Mouse (Mus musculus) B cell, adult 2 months (primary cell): ENCODE results near the gene Ralgds.

Experiments
- DNase-seq, 2 experiments: peaks; one replicate each; pipeline ENCODE4 v3.0.0; 2022

Gene Ralgds

DNA sequence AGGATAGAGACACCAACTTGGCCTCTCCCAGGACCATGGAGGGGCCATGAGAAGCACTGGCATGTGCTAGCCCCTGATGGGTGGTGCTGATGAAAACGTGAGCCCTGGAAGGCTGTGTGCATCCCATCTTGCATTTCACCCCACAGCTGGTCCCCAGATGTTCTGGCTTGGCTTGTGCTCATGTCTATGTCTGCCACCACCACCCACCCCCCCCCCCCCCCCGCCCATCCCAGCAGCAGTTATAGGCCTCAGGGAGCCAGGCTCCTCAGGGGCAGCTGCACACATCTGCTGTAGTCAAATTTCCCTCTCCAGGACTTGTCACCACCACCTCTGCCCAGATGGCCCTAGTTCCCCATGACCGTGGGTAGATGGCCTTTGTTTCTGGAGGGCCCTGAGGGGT lies 57.0 kb downstream of the Ralgds start:
- DNase-seq, result no peak

DNA sequence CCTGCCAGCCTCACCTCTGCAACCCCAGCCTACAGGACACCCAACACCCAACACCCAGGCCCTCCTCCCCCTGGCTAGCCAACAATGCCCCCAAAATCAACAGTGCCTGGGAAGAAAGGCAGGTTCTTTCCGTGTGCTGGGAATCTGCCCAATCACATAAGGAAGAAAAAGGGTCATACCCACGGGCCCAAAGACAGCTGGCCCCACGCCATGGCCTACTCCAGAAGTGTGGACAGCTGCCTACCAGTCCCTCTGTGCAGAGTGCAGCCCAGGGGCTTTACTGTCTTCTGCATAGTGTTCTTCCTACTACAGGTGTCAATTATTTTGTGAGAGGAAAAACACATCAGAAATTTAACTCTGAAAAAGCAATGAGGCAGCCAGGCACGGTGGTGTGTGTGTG lies 62.4 kb downstream of the Ralgds start:
- DNase-seq, result no peak

- DNase-seq, result no peak
Measured at GRCm38 (mm10) chr2:28576815-28577214, 63.9 kb downstream of the Ralgds start.

GRCm38 (mm10) chr2:28578003-28578402 lies 65.1 kb downstream of the Ralgds start:
- DNase-seq, result peak; percentile 68 to 70

DNA sequence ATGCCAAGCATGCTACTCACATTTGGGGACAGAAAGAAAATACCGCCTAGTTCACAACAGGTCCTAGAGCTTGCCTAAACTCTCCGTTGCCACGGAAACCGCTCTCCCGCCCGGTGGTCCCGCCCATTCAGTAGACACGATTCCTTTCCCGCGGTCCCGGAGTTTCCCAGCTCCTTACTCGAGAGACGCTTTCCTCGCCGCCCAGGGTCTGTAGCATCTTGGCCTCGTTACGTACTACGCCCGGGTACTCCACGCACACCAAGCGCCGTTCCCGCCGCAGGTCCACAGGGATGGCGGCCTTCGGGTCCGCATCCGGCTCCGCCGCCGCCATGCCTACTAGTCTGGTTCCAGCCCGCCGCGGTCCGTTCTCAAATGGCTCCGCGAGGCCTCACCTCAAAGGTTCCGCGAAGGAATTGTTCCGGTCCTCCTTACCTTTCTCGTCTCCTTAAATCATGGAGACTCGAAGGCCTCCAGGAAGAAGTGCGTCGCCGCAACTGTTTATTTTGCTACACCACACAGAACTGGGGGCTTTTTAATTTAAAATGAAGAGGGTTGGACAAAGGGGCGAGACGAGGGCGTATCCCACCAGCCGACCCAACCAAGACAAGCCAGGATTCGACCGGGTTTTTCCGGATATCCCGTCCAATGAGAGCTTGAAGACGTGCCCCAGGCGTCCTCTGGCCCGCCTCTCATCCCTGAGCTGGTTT lies 69.9 kb downstream of the Ralgds start:
- peak; percentile 90 to 92 for DNase-seq

GRCm38 (mm10) chr2:28583651-28584050 lies 70.7 kb downstream of the Ralgds start, which contains the start of gene Gtf3c5:
Gtf3c5 (minus strand) TSS chr2:28583751.
- no peak for DNase-seq

GRCm38 (mm10) chr2:28585043-28585571 lies 72.2 kb downstream of the Ralgds start:
- peak; percentile 87 to 89 for DNase-seq

- DNase-seq, result no peak
Measured at GRCm38 (mm10) chr2:28585730-28586129, 72.8 kb downstream of the Ralgds start.

- no peak for DNase-seq
Measured at GRCm38 (mm10) chr2:28588574-28588973, 75.6 kb downstream of the Ralgds start.

- no peak for DNase-seq
Measured at GRCm38 (mm10) chr2:28591479-28591878, 78.6 kb downstream of the Ralgds start.

GRCm38 (mm10) chr2:28592809-28593208 lies 79.9 kb downstream of the Ralgds start:
- DNase-seq, result peak; percentile 83 to 86

DNA sequence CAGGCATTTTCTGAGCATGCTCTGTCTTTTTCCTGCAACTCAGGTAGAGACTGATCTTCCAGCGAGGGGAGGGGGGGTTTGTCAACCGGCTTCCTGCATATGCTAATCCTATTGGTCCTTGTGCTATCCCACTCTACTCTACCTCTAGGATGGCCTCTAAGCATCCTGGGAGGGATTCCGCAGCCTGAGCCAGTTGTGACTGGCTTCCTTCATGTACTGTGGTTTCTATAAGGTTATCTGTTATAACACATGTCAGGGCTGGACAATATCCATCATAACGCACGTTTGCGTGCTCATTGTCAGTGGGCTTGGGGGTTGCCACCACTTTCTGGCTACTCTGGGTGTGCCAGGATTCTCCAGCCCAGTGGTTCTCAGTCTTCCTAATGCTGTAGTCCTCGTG lies 83.1 kb downstream of the Ralgds start:
- no peak for DNase-seq

DNA sequence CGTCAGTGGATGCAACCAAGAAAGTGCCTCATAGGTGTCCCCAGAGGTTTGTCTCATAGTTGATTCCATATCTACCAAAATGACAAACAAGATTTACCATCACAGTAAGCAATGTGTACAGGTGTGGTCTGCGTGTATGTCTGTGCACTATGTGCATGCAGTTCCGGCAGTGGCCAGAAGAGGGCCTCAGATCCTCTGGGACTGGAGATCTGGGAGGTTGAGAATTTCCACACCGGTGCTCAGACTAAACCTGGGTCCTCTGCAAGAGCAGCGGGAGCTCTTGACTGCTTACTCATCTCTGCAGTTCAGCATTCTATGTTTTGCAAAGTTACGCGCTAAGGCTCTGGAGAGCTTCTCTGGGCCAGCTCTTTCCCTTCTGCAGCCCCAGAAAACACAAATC lies 84.1 kb downstream of the Ralgds start:
- no peak for DNase-seq

- DNase-seq, result no peak
Measured at GRCm38 (mm10) chr2:28597733-28598547, 85.0 kb downstream of the Ralgds start.

DNA sequence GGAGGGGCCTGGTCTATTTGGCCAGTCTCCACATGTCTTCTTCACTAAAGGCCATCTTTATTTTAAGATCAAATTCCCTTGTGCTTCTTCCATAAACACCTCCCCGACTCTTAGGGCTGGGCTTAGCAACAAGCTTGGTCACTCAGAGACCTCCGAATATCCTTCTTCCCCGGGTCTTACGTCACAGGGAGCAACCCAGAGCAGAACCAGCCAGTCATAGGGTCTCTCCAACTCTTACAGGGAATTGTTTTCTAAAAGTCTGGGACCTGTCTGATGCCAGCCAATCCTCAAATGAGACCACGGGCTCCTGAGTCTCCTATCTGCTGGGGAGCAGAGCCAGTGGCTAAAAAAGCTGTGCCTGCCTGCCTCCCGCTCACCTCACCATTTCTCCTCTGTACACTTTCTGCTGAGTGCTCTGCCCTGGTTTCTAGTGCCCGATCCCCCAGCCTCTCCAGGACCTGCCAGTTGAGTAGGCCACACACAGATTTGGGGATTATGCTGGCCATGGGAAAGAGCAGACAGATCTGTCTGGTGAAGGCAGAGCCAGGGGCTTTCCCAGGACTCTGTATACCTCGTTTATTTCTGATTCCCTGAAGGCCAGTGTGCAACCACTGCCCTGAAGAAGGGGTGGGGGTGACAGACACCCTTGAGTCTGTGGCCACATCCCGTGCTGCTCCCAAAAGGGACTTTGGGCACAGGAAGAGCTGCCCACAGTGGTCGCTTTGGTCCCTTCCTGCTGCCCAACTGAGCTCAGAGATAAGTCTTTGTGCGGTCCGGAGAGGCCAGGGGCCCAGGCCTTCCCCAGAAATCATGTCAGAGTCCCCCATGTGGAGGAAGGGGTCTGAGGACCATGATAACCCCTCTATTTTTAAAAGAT lies 86.0 kb downstream of the Ralgds start:
- DNase-seq, result no peak

- no peak for DNase-seq
Measured at GRCm38 (mm10) chr2:28599569-28599900, 86.6 kb downstream of the Ralgds start.

DNA sequence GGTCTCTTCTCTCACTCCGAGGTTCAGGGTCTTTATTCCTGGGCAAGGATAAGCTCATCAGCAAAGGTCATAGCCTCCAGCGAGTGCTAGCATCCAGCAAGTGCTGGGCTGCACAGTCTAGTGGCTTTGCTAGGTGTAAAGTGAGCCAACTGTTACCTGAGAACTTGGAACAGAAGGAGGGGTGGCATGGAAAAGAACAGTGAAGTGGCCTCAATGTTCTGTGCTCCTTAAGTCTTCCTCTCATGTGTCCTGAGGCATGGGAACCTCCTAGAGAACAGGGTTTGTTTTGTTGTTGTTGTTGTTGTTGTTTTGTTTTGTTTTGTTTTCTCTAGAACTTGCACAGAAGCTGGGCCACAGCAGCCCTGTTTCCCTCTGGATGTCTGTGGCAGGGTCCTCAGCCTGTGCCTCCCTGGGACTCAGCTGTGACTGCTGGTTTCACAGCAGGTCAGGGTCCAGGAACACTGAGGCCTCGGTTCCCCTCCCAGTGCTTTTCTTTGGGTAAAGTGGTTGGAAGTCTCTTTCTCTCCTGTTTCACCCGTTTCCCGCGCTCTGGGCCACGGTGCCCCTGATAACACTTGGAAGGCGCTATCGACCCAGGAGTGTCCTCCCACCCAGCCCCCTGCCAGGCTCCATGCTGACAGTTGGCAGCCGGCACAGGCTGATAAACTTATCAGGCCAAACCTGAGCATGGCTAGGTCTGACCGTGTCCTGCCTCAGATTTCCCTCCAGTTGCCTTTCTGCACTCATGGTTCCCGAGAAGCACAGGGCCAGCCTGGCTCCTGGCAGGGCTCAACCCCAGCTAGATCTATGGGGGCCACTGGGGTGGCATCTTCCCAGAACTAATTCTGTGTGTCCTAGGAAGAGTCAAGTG lies 89.0 kb downstream of the Ralgds start:
- no peak for DNase-seq
